Mouse (Mus musculus) layer of hippocampus, adult 9-10 months (tissue): ENCODE measurements at regions not wholly inside any gene's neighbourhood (a gene's known extent, or its start where the extent isn't known, plus 50 kb on each side); places are given as distances from the start of the nearest gene placed in this dataset.
"Not testable (repeated sequence)": the region's sequence is repeated elsewhere in the genome, so short reads cannot be mapped to it uniquely, and the experiment has no call there.

ENCODE experiments used
- DNase-seq: peaks from one replicate; pipeline ENCODE4 v3.0.0; 2022; ENCODE audit warnings: low spot score

GRCm38 (mm10) chr4:153616938-153617337, 134.3 kb upstream of the Ajap1 start:
- DNase-seq: no peak

GRCm38 (mm10) chr4:153620871-153621270, 138.3 kb upstream of the Ajap1 start:
- no peak for DNase-seq

- no peak for DNase-seq
These were observed 148.6 kb upstream of the Ajap1 start for GRCm38 (mm10) chr4:153631161-153631560.

GRCm38 (mm10) chr4:153632056-153632455, 149.4 kb upstream of the Ajap1 start:
- DNase-seq: no peak

GRCm38 (mm10) chr4:153632551-153632950, 149.9 kb upstream of the Ajap1 start:
- DNase-seq: no peak

GRCm38 (mm10) chr4:153633260-153633659, 150.6 kb upstream of the Ajap1 start:
- DNase-seq: no peak

- no peak for DNase-seq
These were observed 151.7 kb upstream of the Ajap1 start for GRCm38 (mm10) chr4:153634221-153634881.

GRCm38 (mm10) chr4:153637989-153638388, 155.4 kb upstream of the Ajap1 start:
- no peak for DNase-seq

- DNase-seq: no peak
These were observed 169.2 kb upstream of the Ajap1 start for GRCm38 (mm10) chr4:153651849-153652248.

- no peak for DNase-seq
These were observed 170.2 kb upstream of the Ajap1 start for GRCm38 (mm10) chr4:153652841-153653240.

GRCm38 (mm10) chr4:153662731-153663130, 180.1 kb upstream of the Ajap1 start:
- no peak for DNase-seq

GRCm38 (mm10) chr4:153666626-153667236, 184.1 kb upstream of the Ajap1 start:
- DNase-seq: not testable (repeated sequence)

- no peak for DNase-seq
These were observed 186.5 kb upstream of the Ajap1 start for GRCm38 (mm10) chr4:153669070-153669469.

- DNase-seq: no peak
These were observed 187.6 kb upstream of the Ajap1 start for GRCm38 (mm10) chr4:153670216-153670615.

GRCm38 (mm10) chr4:153675431-153675830, 192.8 kb upstream of the Ajap1 start:
- DNase-seq: no peak

GRCm38 (mm10) chr4:153679151-153679550, 196.5 kb upstream of the Ajap1 start:
- DNase-seq: no peak

- DNase-seq: no peak
These were observed 205.8 kb upstream of the Ajap1 start for GRCm38 (mm10) chr4:153688441-153688840.

GRCm38 (mm10) chr4:153693881-153694280, 211.3 kb upstream of the Ajap1 start:
- DNase-seq: no peak

GRCm38 (mm10) chr4:153696426-153697040, 213.9 kb upstream of the Ajap1 start:
- no peak for DNase-seq

- no peak for DNase-seq
These were observed 224.6 kb upstream of the Ajap1 start for GRCm38 (mm10) chr4:153707218-153707617.

GRCm38 (mm10) chr4:153714995-153715645, 232.5 kb upstream of the Ajap1 start:
- no peak for DNase-seq

- no peak for DNase-seq
These were observed 234.7 kb upstream of the Ajap1 start for GRCm38 (mm10) chr4:153717273-153717672.

GRCm38 (mm10) chr4:153724045-153724444, 233.0 kb upstream of the A430005L14Rik start:
- DNase-seq: no peak
